Comparison of ENCODE assay signal across 22 mouse cellular contexts in genomic region chr14:118686861-118687260, GRCm38 (mm10). TPM values are rescaled to one million over a fixed set of nuclear protein-coding genes. Genes with fewer than 3 reads are reported as not detected.
A peak's percentile ranks its signal among the peaks of the same experiment; 100 is the strongest.
DNase-seq lines count a peak whose midpoint lies in the region; ATAC-seq lines count a peak whose summit lies in the region.
"Had no signal": no experiment of that assay in that cellular context is flagged by ENCODE, and none has a peak within 500 bp of the region (broad histone marks: within the 10 kb centered on the region; RNA-seq: fewer than 3 reads in every experiment).

No protein-coding gene starts in this region.

- H3K36me3 ChIP-seq in limb, embryonic 11.5 days (ENCODE audit: control insufficient read depth, insufficient read depth, low read length), result no peaks in the 10 kb centered on the region
- no peaks in the 10 kb centered on the region for H3K36me3 ChIP-seq in limb, embryonic 10.5 days
- no peaks in the 10 kb centered on the region for H3K36me3 ChIP-seq in embryonic facial prominence, embryonic 13.5 days
- H3K36me3 ChIP-seq: heart, embryonic 10.5 days; midbrain, embryonic 12.5 days; neural tube, embryonic 15.5 days; stomach, embryonic 15.5 days had no signal

- ATAC-seq in limb, embryonic 11.5 days (ENCODE audit: insufficient number of reproducible peaks, low FRiP score, low TSS enrichment, low read depth), result 0 out of 2 replicates have a peak, but pooled peaks have one; percentile 9
- ATAC-seq in embryonic facial prominence, embryonic 13.5 days (ENCODE audit: insufficient number of reproducible peaks, insufficient read depth, low FRiP score, low TSS enrichment, low read depth), result 0 out of 2 replicates have a peak, but pooled peaks have one; percentile 24
- ATAC-seq: CD4-positive, CD25-positive, alpha-beta regulatory T cell, adult 4 months had no signal

- H3K4me1 ChIP-seq in limb, embryonic 11.5 days (ENCODE audit: control insufficient read depth, insufficient read depth, low read length), result peaks cover 11% of the 10 kb centered on the region
- peaks cover 37% of the 10 kb centered on the region for H3K4me1 ChIP-seq in limb, embryonic 10.5 days
- peaks cover 43% of the 10 kb centered on the region for H3K4me1 ChIP-seq in embryonic facial prominence, embryonic 13.5 days

- 70% methylated on average over 5 of the region's 5 CpGs for WGBS in limb, embryonic 11.5 days
- 82% methylated on average over 5 of the region's 5 CpGs for WGBS in limb, embryonic 10.5 days
- WGBS in embryonic facial prominence, embryonic 13.5 days, result 56% methylated on average over 5 of the region's 5 CpGs

- H3K27ac ChIP-seq in limb, embryonic 11.5 days (replicated peaks; ENCODE audit: low read depth, low read length), result no peak overlapping the region
- H3K27ac ChIP-seq in limb, embryonic 10.5 days, result no peak overlapping the region
- peak overlapping the region; percentile 29; the same call in 1 of the 2 replicates for H3K27ac ChIP-seq in embryonic facial prominence, embryonic 13.5 days
- H3K27ac ChIP-seq: heart, embryonic 10.5 days; macrophage; midbrain, embryonic 12.5 days; neural tube, embryonic 15.5 days; stomach, embryonic 15.5 days had no signal

- no peak overlapping the region for H3K9ac ChIP-seq in limb, embryonic 11.5 days (ENCODE audit: low read length)
- 0 out of 2 replicates have a peak overlapping the region, but pooled peaks have one; percentile 3 for H3K9ac ChIP-seq in embryonic facial prominence, embryonic 13.5 days
- H3K9ac ChIP-seq: midbrain, embryonic 12.5 days; neural tube, embryonic 15.5 days; stomach, embryonic 15.5 days had no signal

- no peaks in the 10 kb centered on the region for H3K9me3 ChIP-seq in limb, embryonic 11.5 days (ENCODE audit: control insufficient read depth, low read length)
- H3K9me3 ChIP-seq in limb, embryonic 10.5 days (replicated peaks), result no peaks in the 10 kb centered on the region
- no peaks in the 10 kb centered on the region for H3K9me3 ChIP-seq in embryonic facial prominence, embryonic 13.5 days
- H3K9me3 ChIP-seq: heart, embryonic 10.5 days; midbrain, embryonic 12.5 days; neural tube, embryonic 15.5 days; stomach, embryonic 15.5 days had no signal

- H3K4me2 ChIP-seq in limb, embryonic 11.5 days (ENCODE audit: low read depth, severe bottlenecking), result no peak overlapping the region
- peak overlapping the region; percentile 45 for H3K4me2 ChIP-seq in embryonic facial prominence, embryonic 13.5 days
- H3K4me2 ChIP-seq: liver, embryonic 11.5 days; midbrain, embryonic 12.5 days; neural tube, embryonic 15.5 days; stomach, embryonic 15.5 days had no signal

- no peak overlapping the region for H3K4me3 ChIP-seq in limb, embryonic 11.5 days (ENCODE audit: low read depth, low read length)
- H3K4me3 ChIP-seq in limb, embryonic 10.5 days, result no peak overlapping the region
- H3K4me3 ChIP-seq in embryonic facial prominence, embryonic 13.5 days, result peak overlapping the region; percentile 17; the same call in 1 of the 2 replicates
- H3K4me3 ChIP-seq: heart, embryonic 10.5 days; midbrain, embryonic 12.5 days; neural tube, embryonic 15.5 days; stomach, embryonic 15.5 days had no signal

- H3K27me3 ChIP-seq in limb, embryonic 11.5 days (ENCODE audit: control insufficient read depth, insufficient read depth, low read length), result no peaks in the 10 kb centered on the region
- H3K27me3 ChIP-seq in limb, embryonic 10.5 days (ENCODE audit: low read depth, poor library complexity, severe bottlenecking), result no peaks in the 10 kb centered on the region
- H3K27me3 ChIP-seq in embryonic facial prominence, embryonic 13.5 days, result no peaks in the 10 kb centered on the region
- H3K27me3 ChIP-seq: midbrain, embryonic 12.5 days; neural tube, embryonic 15.5 days; stomach, embryonic 15.5 days had no signal

- DNase-seq in embryo, embryonic 10 days (ENCODE audit: low spot score), result peak; percentile 61
- DNase-seq in embryo, embryonic 9.5 days (ENCODE audit: extremely low spot score), result no peak
- DNase-seq in limb, embryonic 11.5 days (ENCODE audit: low spot score), result peak; percentile 54
- DNase-seq in limb, embryonic 10.5 days (ENCODE audit: low spot score), result no peak
- peak; percentile 41 for DNase-seq in retina, embryonic 14.5 days (ENCODE audit: low spot score)
- DNase-seq in gastrocnemius, adult 8-10 months (ENCODE audit: low spot score in 2 of 2), result no peak
- DNase-seq in frontal cortex, postnatal 14 days (ENCODE audit: low spot score in 2 of 2), result no peak
- DNase-seq: cerebellum, postnatal 10 days; gastrocnemius, postnatal 36 days; heart, postnatal 14 days; kidney, postnatal 14 days; lung, adult 2 months; spleen, adult 18-20 months; thymus, adult 2 months had no signal

RNA-seq across cellular contexts. Expression of gene Abcc4, which starts 19.2 kb away (rescaled TPM):
- 2.9 TPM in 2 replicates for polyA plus RNA-seq in limb, embryonic 11.5 days (2014; fragmentation: Nextera tagmentation; extraction: Ambion mirVana)
- 2.1 and 2.5 TPM in 2 replicates for polyA plus RNA-seq in limb, embryonic 10.5 days (2016; fragmentation: Nextera tagmentation; extraction: Ambion mirVana)
- 2.0 and 3.7 TPM in 2 replicates for polyA plus RNA-seq in embryonic facial prominence, embryonic 13.5 days (2015; fragmentation: Nextera tagmentation; extraction: Ambion mirVana)
- total RNA-seq in gastrocnemius, adult 8-10 months (2022), result 10 to 100 TPM in 2 of 4 experiments, 1 to 10 TPM in 2; 9.7 to 10.9 (median 10.2) TPM

Comparison
In these comparisons a context has a peak if more than half of its experiments do, and no peak if none do; other contexts are left out.
1. DNase-seq: peak in embryo, embryonic 10 days (single experiment), limb, embryonic 11.5 days (single experiment) and retina, embryonic 14.5 days (single experiment); none in embryo, embryonic 9.5 days (single experiment), limb, embryonic 10.5 days (single experiment), gastrocnemius, adult 8-10 months (0 of 2) and frontal cortex, postnatal 14 days (0 of 2).